Comparison of ENCODE assay signal across 29 mouse cellular contexts in genomic region chr10:85496981-85497380, GRCm38 (mm10).
DNase-seq lines count a peak whose midpoint lies in the region; ATAC-seq and TF ChIP-seq lines count a peak whose summit lies in the region.
"Had no signal": no experiment of that assay in that cellular context is flagged by ENCODE, and none has a peak within 500 bp of the region (broad histone marks: within the 10 kb centered on the region; RNA-seq: fewer than 3 reads in every experiment).

No protein-coding gene starts in this region.

- peaks cover 4% of the 10 kb centered on the region; the same call in 1 of the 2 replicates for H3K27me3 ChIP-seq in kidney, embryonic 15.5 days
- no peaks in the 10 kb centered on the region for H3K27me3 ChIP-seq in limb, embryonic 10.5 days (ENCODE audit: low read depth, poor library complexity, severe bottlenecking)
- no peaks in the 10 kb centered on the region for H3K27me3 ChIP-seq in myocyte (ENCODE audit: control insufficient read depth, insufficient read depth, insufficient read length)
- H3K27me3 ChIP-seq: CH12.LX; embryonic facial prominence, embryonic 15.5 days; forebrain, embryonic 12.5 days; forebrain, embryonic 15.5 days; heart, embryonic 13.5 days; hindbrain, embryonic 15.5 days had no signal

- no peak for TF ChIP-seq POLR2A in myocyte (IDR thresholded peaks at IDR 0.05; ENCODE audit: insufficient read length, low read depth)

- H3K4me2 ChIP-seq in kidney, embryonic 15.5 days = no peak overlapping the region
- H3K4me2 ChIP-seq in myocyte (ENCODE audit: low read depth) = no peak overlapping the region
- H3K4me2 ChIP-seq: embryonic facial prominence, embryonic 12.5 days; embryonic facial prominence, embryonic 15.5 days; forebrain, embryonic 12.5 days; forebrain, embryonic 15.5 days; heart, embryonic 13.5 days; hindbrain, embryonic 15.5 days had no signal

- H3K4me1 ChIP-seq in kidney, embryonic 15.5 days = peaks cover 23% of the 10 kb centered on the region
- peaks cover 53% of the 10 kb centered on the region for H3K4me1 ChIP-seq in limb, embryonic 10.5 days
- H3K4me1 ChIP-seq: forebrain, embryonic 12.5 days; heart, embryonic 10.5 days; heart, embryonic 13.5 days had no signal

- no peaks in the 10 kb centered on the region for H3K36me3 ChIP-seq in kidney, embryonic 15.5 days
- H3K36me3 ChIP-seq in limb, embryonic 10.5 days = no peaks in the 10 kb centered on the region
- no peaks in the 10 kb centered on the region for H3K36me3 ChIP-seq in myocyte (ENCODE audit: control insufficient read depth, insufficient read depth)
- H3K36me3 ChIP-seq: embryonic facial prominence, embryonic 12.5 days; embryonic facial prominence, embryonic 15.5 days; forebrain, embryonic 12.5 days; forebrain, embryonic 15.5 days; G1E; heart, embryonic 10.5 days; heart, embryonic 13.5 days; hindbrain, embryonic 15.5 days had no signal

- H3K27ac ChIP-seq in kidney, embryonic 15.5 days = peak overlapping the region; percentile 45; the same call in 1 of the 2 replicates
- H3K27ac ChIP-seq in limb, embryonic 10.5 days = peak overlapping the region; percentile 73; the same call in 1 of the 2 replicates
- H3K27ac ChIP-seq: embryonic facial prominence, embryonic 12.5 days; embryonic facial prominence, embryonic 15.5 days; forebrain, embryonic 12.5 days; forebrain, embryonic 15.5 days; heart, embryonic 10.5 days; heart, embryonic 13.5 days; hindbrain, embryonic 15.5 days had no signal

- H3ac ChIP-seq in myocyte (ENCODE audit: control insufficient read depth, insufficient read length) = no peak overlapping the region

- WGBS in kidney, embryonic 15.5 days = 29% methylated on average over 2 of the region's 2 CpGs
- 27% methylated on average over 2 of the region's 2 CpGs for WGBS in limb, embryonic 10.5 days

- DNase-seq in kidney, postnatal 25 days = no peak
- DNase-seq in fat pad, adult 2 months (ENCODE audit: extremely low read depth, low read depth, low spot score) = peak; percentile 50
- no peak for DNase-seq in limb, embryonic 10.5 days (ENCODE audit: low spot score)
- DNase-seq in heart, adult 8-10 months (ENCODE audit: low spot score) = no peak
- DNase-seq in neural tube, embryonic 10.5 days (ENCODE audit: extremely low spot score, low spot score) = no peak
- DNase-seq: adrenal gland, adult 2 months; adrenal gland, postnatal 14 days; B cell, adult 2 months; cerebellum, adult 11 months; cerebellum, adult 2 months; cerebellum, adult 9-11 months; cerebellum, postnatal 25 days; embryo, embryonic 11 days; gastrocnemius, postnatal 10 days; gastrocnemius, postnatal 36 days; heart, adult 18-20 months; heart, postnatal 14 days; heart, postnatal 4 days had no signal

- H3K79me2 ChIP-seq in myocyte (ENCODE audit: control insufficient read depth, insufficient read depth) = no peaks in the 10 kb centered on the region

- H3K9ac ChIP-seq in kidney, embryonic 15.5 days = no peak overlapping the region
- H3K9ac ChIP-seq: embryonic facial prominence, embryonic 12.5 days; embryonic facial prominence, embryonic 15.5 days; forebrain, embryonic 12.5 days; forebrain, embryonic 15.5 days; heart, embryonic 13.5 days; hindbrain, embryonic 15.5 days had no signal

- no peak overlapping the region for H3K4me3 ChIP-seq in kidney, embryonic 15.5 days (replicated peaks)
- no peak overlapping the region for H3K4me3 ChIP-seq in limb, embryonic 10.5 days
- no peak overlapping the region for H3K4me3 ChIP-seq in myocyte
- H3K4me3 ChIP-seq: embryonic facial prominence, embryonic 12.5 days; embryonic facial prominence, embryonic 15.5 days; forebrain, embryonic 12.5 days; forebrain, embryonic 15.5 days; heart, embryonic 10.5 days; heart, embryonic 13.5 days; hindbrain, embryonic 15.5 days had no signal

- no peaks in the 10 kb centered on the region for H3K9me3 ChIP-seq in kidney, embryonic 15.5 days (replicated peaks)
- H3K9me3 ChIP-seq in limb, embryonic 10.5 days (replicated peaks) = no peaks in the 10 kb centered on the region
- H3K9me3 ChIP-seq: embryonic facial prominence, embryonic 12.5 days; embryonic facial prominence, embryonic 15.5 days; forebrain, embryonic 12.5 days; forebrain, embryonic 15.5 days; heart, embryonic 10.5 days; heart, embryonic 13.5 days; hindbrain, embryonic 15.5 days had no signal

- ATAC-seq in kidney, embryonic 15.5 days (replicated peaks; ENCODE audit: low FRiP score) = no peak
- ATAC-seq: forebrain, embryonic 15.5 days had no signal

TF ChIP-seq in myocyte, 11 proteins besides CTCF, POLR2A, EP300 and RAD21:
- TF ChIP-seq CEBPB (IDR thresholded peaks at IDR 0.05; ENCODE audit: insufficient read depth, poor library complexity, severe bottlenecking) = peak; percentile 63
- TF ChIP-seq MYOD1 (IDR thresholded peaks at IDR 0.05; ENCODE audit: control insufficient read depth in 1 of 3, insufficient read length in 2 of 3, low read depth in 2 of 3) = no peak
- no peak for TF ChIP-seq MYOG (IDR thresholded peaks at IDR 0.05; ENCODE audit: control insufficient read depth in 1 of 3, insufficient read depth in 1 of 3, insufficient read length in 2 of 3, low read depth in 2 of 3)
